Mouse (Mus musculus): Measurements from ENCODE around the gene Ss18l1. TPM values are rescaled to one million over a fixed set of nuclear protein-coding genes. Genes with fewer than 3 reads are reported as not detected.

Gene Ss18l1
- polyA plus RNA-seq (2017; shearing (Covaris generic)), result 3.3 TPM

DNA sequence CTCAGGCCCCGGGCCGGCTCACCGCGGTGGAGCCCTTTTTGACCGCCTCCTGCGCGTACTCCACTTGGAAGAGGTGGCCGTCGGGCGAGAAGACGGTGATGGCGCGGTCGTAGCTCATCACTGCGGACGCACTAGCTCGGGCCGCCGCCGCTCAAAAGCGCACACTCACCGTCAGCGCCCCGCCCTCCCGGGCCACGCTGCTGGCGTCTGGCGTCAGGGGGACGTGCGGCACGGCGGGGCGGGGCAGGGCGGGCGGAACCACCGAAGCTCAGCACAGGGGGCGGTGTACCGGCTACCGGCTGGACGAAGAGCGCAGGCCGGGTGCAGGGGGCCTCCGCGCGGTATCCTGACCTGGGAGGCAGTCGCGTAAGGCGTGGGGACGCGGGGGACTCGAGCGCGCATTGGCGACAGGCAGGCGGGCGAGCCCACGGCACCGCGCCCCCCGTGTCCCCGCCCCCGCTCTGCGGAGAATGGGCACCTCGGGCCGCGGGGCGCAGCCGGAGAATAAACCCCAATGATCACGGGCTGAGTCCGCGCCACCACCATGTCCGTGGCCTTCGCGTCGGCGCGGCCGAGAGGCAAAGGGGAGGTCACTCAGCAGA is at the start of gene Ss18l1, which contains the start of gene Psma7:
Gene Ss18l1 (plus strand): TSS at position 254 of the 602 bp plus-strand sequence.
Gene Psma7 (minus strand): TSS at position 178 of the 602 bp plus-strand sequence.

GRCm38 (mm10) chr2:180024401-180025098 is 17.8 kb upstream of the Ss18l1 start, which contains the start of gene Lsm14b:
Gene Lsm14b, plus strand, starts transcription at chr2:180024987.

DNA sequence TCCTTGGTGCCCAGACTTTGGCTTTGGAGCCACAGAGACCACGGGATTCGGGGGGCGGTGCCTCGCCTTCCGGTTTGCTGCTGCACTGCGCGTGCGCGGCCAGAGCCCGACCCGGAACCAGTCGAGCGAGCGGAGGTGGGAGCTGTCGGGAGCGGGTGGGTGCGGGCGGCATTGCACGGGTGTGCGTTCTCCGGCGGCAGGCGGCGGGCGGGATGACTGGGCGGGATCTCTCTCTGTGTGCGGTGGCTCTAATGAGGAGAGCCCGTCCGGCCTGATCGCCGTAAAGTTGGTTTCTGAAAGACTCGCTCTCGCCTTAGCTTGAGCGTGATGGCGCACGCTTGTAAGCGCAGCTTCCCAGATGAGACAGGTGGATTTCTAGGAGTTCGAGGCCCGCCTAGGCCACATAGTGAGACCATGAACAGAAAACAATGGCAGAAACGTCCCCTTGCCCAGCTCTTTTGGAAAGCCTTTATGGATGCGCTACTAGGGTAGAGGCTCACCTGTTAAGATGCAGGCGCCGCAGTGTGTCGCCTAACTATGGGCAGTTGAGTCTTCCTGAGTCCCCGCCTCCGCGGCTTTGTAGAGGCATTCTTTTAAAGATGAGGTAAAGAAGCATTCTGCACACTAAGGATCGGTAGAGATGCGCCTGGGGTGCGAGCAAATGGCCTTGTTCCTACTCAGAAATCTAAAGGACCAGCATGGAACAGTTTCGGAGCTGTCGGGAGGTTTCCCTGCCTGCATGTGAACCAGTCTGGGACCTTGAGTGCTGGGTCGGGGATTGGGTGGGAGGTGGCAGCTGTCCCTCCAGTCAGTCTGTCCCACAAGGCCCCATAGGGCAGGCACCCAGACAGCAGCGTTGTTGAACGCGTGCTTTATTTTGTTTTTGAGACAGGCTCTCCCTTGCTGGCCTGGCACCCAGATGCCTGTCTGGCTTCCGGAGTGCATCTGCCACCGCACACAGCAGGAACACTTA is 28.5 kb downstream of the Ss18l1 start, which contains the start of gene Mtg2:
Gene Mtg2 (plus strand): TSS at position 108 of the 973 bp plus-strand sequence.

GRCm38 (mm10) chr2:180103978-180104658 is 61.8 kb downstream of the Ss18l1 start, which contains the start of gene Hrh3:
Gene Hrh3, minus strand, starts transcription at chr2:180104488.

DNA sequence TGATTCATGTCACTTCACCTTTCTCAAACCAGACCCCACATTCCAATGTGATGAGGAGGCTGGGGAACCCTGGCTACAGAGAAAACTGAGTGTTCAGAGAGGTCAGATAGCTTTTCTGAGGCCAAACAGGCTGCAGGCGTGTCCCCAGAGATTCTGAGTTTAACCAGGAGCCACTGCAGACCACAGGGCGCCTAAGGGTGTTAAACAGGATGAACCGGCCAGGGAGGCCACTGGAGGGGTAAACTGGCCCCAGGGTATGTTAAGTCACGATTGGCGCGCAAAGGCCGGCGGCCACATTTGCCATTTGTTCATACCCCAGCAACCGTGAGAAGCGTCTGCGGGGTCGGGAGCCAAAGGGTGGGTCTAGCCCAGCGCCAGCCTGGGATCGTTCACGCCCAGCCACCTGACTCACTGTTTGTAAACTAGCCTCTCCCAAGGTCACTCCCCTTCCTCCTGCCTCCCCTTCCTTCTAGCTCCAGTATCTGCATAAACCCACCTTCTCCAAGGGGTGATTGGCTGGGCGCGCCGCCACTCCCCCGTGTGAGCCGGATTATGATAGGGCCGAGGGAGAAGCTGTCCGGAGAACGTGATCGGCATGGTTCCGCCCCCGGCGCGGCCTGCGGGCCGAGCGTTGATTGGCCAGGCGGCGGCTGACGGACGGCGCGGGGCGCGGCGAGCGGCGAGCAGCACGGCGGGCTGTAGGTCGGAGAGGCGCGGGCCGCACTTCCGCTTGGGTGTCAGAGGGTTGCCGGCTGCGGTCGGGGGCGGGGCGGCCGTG is 76.5 kb downstream of the Ss18l1 start, which contains the start of gene Osbpl2:
Gene Osbpl2 (plus strand): TSS at position 646 of the 778 bp plus-strand sequence.

Other genes starting within 250 kb of the Ss18l1 start
- gene Taf4, start 65.9 kb upstream of the Ss18l1 start, polyA plus RNA-seq (2017; shearing (Covaris generic)), result 3.9 TPM
- gene Lsm14b, start 17.5 kb upstream of the Ss18l1 start, polyA plus RNA-seq (2017; shearing (Covaris generic)), result 1.8 TPM
- 507 TPM for gene Psma7, start 76 bp upstream of the Ss18l1 start, polyA plus RNA-seq (2017; shearing (Covaris generic))
- 56.9 TPM for gene Mtg2, start 28.1 kb downstream of the Ss18l1 start, polyA plus RNA-seq (2017; shearing (Covaris generic))
- gene Hrh3, start 62.0 kb downstream of the Ss18l1 start, polyA plus RNA-seq (2017; shearing (Covaris generic)), result not detected
- 44.2 TPM for gene Osbpl2, start 76.8 kb downstream of the Ss18l1 start, polyA plus RNA-seq (2017; shearing (Covaris generic))
- 158 TPM for gene Adrm1, start 129.0 kb downstream of the Ss18l1 start, polyA plus RNA-seq (2017; shearing (Covaris generic))
- gene Lama5, start 183.3 kb downstream of the Ss18l1 start, polyA plus RNA-seq (2017; shearing (Covaris generic)), result 0.47 TPM
- 936 TPM for gene Rps21, start 214.9 kb downstream of the Ss18l1 start, polyA plus RNA-seq (2017; shearing (Covaris generic))
- gene Cables2, start 231.0 kb downstream of the Ss18l1 start, polyA plus RNA-seq (2017; shearing (Covaris generic)), result 1.7 TPM
- gene Rbbp8nl, start 247.4 kb downstream of the Ss18l1 start, polyA plus RNA-seq (2017; shearing (Covaris generic)), result 0.24 TPM

Data from CD4-positive, CD25-positive, alpha-beta regulatory T cell, adult 9 weeks (primary cell).